Comparison of ENCODE assay signal across 27 mouse cellular contexts in genomic region chr13:89253990-89254642, GRCm38 (mm10).
DNase-seq lines count a peak whose midpoint lies in the region; ATAC-seq lines count a peak whose summit lies in the region.
"Had no signal": no experiment of that assay in that cellular context is flagged by ENCODE, and none has a peak within 500 bp of the region (broad histone marks: within the 10 kb centered on the region; RNA-seq: fewer than 3 reads in every experiment).

No protein-coding gene starts in this region.

- no peaks in the 10 kb centered on the region for H3K36me3 ChIP-seq in liver, embryonic 15.5 days (replicated peaks)
- H3K36me3 ChIP-seq in hindbrain, embryonic 11.5 days (ENCODE audit: control insufficient read depth, insufficient read depth, low read length), result no peaks in the 10 kb centered on the region
- H3K36me3 ChIP-seq: embryonic facial prominence, embryonic 12.5 days; G1E; hindbrain, embryonic 12.5 days; kidney, embryonic 15.5 days; limb, embryonic 12.5 days; midbrain, embryonic 10.5 days had no signal

- WGBS in liver, embryonic 15.5 days (ENCODE audit: insufficient replicate concordance), result 39% methylated on average over 4 of the region's 4 CpGs
- WGBS in hindbrain, embryonic 11.5 days, result 81% methylated on average over 4 of the region's 4 CpGs

- H3K4me2 ChIP-seq in liver, embryonic 15.5 days, result peak overlapping the region; percentile 52
- no peak overlapping the region for H3K4me2 ChIP-seq in hindbrain, embryonic 11.5 days (replicated peaks; ENCODE audit: low read depth, low read length)
- H3K4me2 ChIP-seq: embryonic facial prominence, embryonic 12.5 days; forebrain, embryonic 13.5 days; heart, embryonic 11.5 days; hindbrain, embryonic 12.5 days; kidney, embryonic 15.5 days; limb, embryonic 12.5 days; lung, embryonic 14.5 days had no signal

- DNase-seq in c-Kit-positive CD71-negative TER-119-negative erythroid progenitor cells, embryonic 14.5 days (ENCODE audit: low read depth), result peak; percentile 2
- DNase-seq in heart, postnatal 25 days (ENCODE audit: low spot score), result no peak
- DNase-seq in left cerebral cortex, adult 9 months (ENCODE audit: low spot score in 2 of 2), result no peak
- DNase-seq in heart, adult 11 months, result no peak
- DNase-seq in hindbrain, embryonic 11.5 days (ENCODE audit: low spot score), result no peak
- DNase-seq: adrenal gland, postnatal 10 days; B cell, adult 2 months; cerebellum, adult 11 months; cerebellum, adult 9-11 months; kidney, postnatal 36 days; layer of hippocampus, postnatal 36 days; lung, embryonic 14.5 days; lung, postnatal 36 days; thymus, adult 2 months had no signal

- H3K9me3 ChIP-seq in liver, embryonic 15.5 days (replicated peaks), result no peaks in the 10 kb centered on the region
- H3K9me3 ChIP-seq in hindbrain, embryonic 11.5 days (ENCODE audit: control insufficient read depth, low read length), result no peaks in the 10 kb centered on the region
- H3K9me3 ChIP-seq: embryonic facial prominence, embryonic 12.5 days; forebrain, embryonic 13.5 days; hindbrain, embryonic 12.5 days; kidney, embryonic 15.5 days; limb, embryonic 12.5 days; midbrain, embryonic 10.5 days had no signal

- peak; percentile 98 for ATAC-seq in erythroid progenitor cell, adult 5-6 weeks (replicated peaks; ENCODE audit: low FRiP score, poor library complexity, severe bottlenecking)
- peak; percentile 99 for ATAC-seq in liver, embryonic 15.5 days (ENCODE audit: insufficient read depth)
- no peak for ATAC-seq in hindbrain, embryonic 11.5 days (ENCODE audit: low FRiP score)
- ATAC-seq: forebrain, embryonic 13.5 days; intestine, postnatal 0 days had no signal

- no peaks in the 10 kb centered on the region for H3K27me3 ChIP-seq in liver, embryonic 15.5 days
- no peaks in the 10 kb centered on the region for H3K27me3 ChIP-seq in hindbrain, embryonic 11.5 days (ENCODE audit: control insufficient read depth, insufficient read depth, low read length)
- H3K27me3 ChIP-seq: CH12.LX; embryonic facial prominence, embryonic 12.5 days; forebrain, embryonic 13.5 days; hindbrain, embryonic 12.5 days; kidney, embryonic 15.5 days; limb, embryonic 12.5 days had no signal

- intact Hi-C loops in heart, postnatal 25 days (cut with DNase I), result no loop called here

- H3K27ac ChIP-seq in liver, embryonic 15.5 days (replicated peaks), result peak overlapping the region; percentile 72
- no peak overlapping the region for H3K27ac ChIP-seq in hindbrain, embryonic 11.5 days (ENCODE audit: low read depth, low read length)
- H3K27ac ChIP-seq: embryonic facial prominence, embryonic 12.5 days; forebrain, embryonic 13.5 days; hindbrain, embryonic 12.5 days; kidney, embryonic 15.5 days; limb, embryonic 12.5 days; midbrain, embryonic 10.5 days had no signal

- peaks cover 12% of the 10 kb centered on the region for H3K4me1 ChIP-seq in liver, embryonic 15.5 days (replicated peaks)
- H3K4me1 ChIP-seq in hindbrain, embryonic 11.5 days (replicated peaks; ENCODE audit: control insufficient read depth, insufficient read depth, low read length), result no peaks in the 10 kb centered on the region
- H3K4me1 ChIP-seq: embryonic facial prominence, embryonic 12.5 days; forebrain, embryonic 13.5 days; hindbrain, embryonic 12.5 days; kidney, embryonic 15.5 days; limb, embryonic 12.5 days; midbrain, embryonic 10.5 days had no signal

- H3K4me3 ChIP-seq in liver, embryonic 15.5 days (replicated peaks), result no peak overlapping the region
- H3K4me3 ChIP-seq in hindbrain, embryonic 11.5 days (ENCODE audit: low read depth, low read length), result no peak overlapping the region
- H3K4me3 ChIP-seq: embryonic facial prominence, embryonic 12.5 days; erythroblast, embryonic 14.5 days; forebrain, embryonic 13.5 days; hindbrain, embryonic 12.5 days; kidney, embryonic 15.5 days; limb, embryonic 12.5 days; midbrain, embryonic 10.5 days had no signal

- no peak overlapping the region for H3K9ac ChIP-seq in liver, embryonic 15.5 days
- no peak overlapping the region for H3K9ac ChIP-seq in hindbrain, embryonic 11.5 days (ENCODE audit: low read depth, low read length)
- H3K9ac ChIP-seq: embryonic facial prominence, embryonic 12.5 days; forebrain, embryonic 13.5 days; hindbrain, embryonic 12.5 days; kidney, embryonic 15.5 days; limb, embryonic 12.5 days; lung, embryonic 14.5 days had no signal
